Mouse (Mus musculus) limb, embryonic 15.5 days (tissue): Measurements from ENCODE around the gene Cir1. TPM values are rescaled to one million over a fixed set of nuclear protein-coding genes. Genes with fewer than 3 reads are reported as not detected.
A peak's percentile ranks its signal among the peaks of the same experiment; 100 is the strongest.

Source experiments
- ATAC-seq: fragments of 200-750 bp; cut with Nextera tagmentation; 2 replicates; pipeline ENCODE4 v1.8.0; 2017; ENCODE audit warnings: low read depth, moderate TSS enrichment; ENCODE audit not compliant: insufficient number of reproducible peaks, low FRiP score, low TSS enrichment
- H3K27ac ChIP-seq: fragments of 300-500 bp; sonication (generic); 2 replicates; pipeline ENCODE4 v1.5.1; 2015; ENCODE audit warnings: moderate library complexity, mild to moderate bottlenecking, inconsistent platforms
- H3K27me3 ChIP-seq: fragments of 300-500 bp; sonication (generic); 2 replicates; pipeline ENCODE4 v1.6.1; 2015; ENCODE audit warnings: inconsistent platforms
- H3K36me3 ChIP-seq: fragments of 300-500 bp; sonication (generic); 2 replicates; pipeline ENCODE4 v1.6.1; 2015; ENCODE audit warnings: inconsistent platforms
- H3K4me1 ChIP-seq: fragments of 300-500 bp; sonication (generic); 2 replicates; pipeline ENCODE4 v1.6.1; 2015; ENCODE audit warnings: inconsistent platforms
- H3K4me2 ChIP-seq: fragments of 300-500 bp; sonication (generic); 2 replicates; pipeline ENCODE4 v1.6.1; 2015; ENCODE audit warnings: mild to moderate bottlenecking, inconsistent platforms
- H3K4me3 ChIP-seq: fragments of 300-500 bp; sonication (generic); 2 replicates; pipeline ENCODE4 v1.5.1; 2015; ENCODE audit warnings: mild to moderate bottlenecking, inconsistent platforms
- H3K9ac ChIP-seq: fragments of 300-500 bp; sonication (generic); 2 replicates; pipeline ENCODE4 v1.6.1; 2015; ENCODE audit warnings: inconsistent platforms
- H3K9me3 ChIP-seq: fragments of 300-500 bp; sonication (generic); 2 replicates; pipeline ENCODE4 v1.6.1; 2016; ENCODE audit warnings: inconsistent platforms
- WGBS: fragments of 180-500 bp; shearing (Covaris S2); methylation state at CpG from one replicate; pipeline ENCODE4 v1.1.7; 2015; 5-methylcytosine and 5-hydroxymethylcytosine counted together
- polyA plus RNA-seq: library from polyadenylated mRNA; unstranded; fragments of >200 nt; fragmentation: Nextera tagmentation; extraction: Ambion mirVana; gene quantifications from 2 replicates; pipeline ENCODE4 v1.2.1, GENCODE M21; 2015

The Cir1 gene
- polyA plus RNA-seq, 1 experiment from 2014 or later, result 26.8 TPM

DNA sequence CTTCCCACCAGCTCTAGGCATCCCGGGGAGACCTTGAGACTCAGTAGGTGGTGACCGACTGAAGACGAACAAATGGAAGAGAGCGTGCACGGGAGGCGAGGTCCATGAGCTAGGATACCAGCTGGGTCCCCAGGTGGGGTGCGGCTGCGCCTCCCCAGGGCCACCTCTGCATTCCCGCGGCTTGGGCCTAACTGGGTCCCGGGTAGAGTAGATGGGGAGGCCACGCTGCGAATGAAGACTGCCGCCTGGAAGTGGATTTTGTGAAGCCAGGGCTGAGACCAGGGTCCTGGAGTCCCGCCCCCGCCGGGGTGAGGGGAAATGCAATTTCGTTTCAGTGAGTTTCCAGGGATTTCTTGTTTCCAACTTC lies 34.8 kb downstream of the Cir1 start:
- no peak for ATAC-seq
- peaks cover 57% of the 10 kb centered on the region for H3K4me1 ChIP-seq
- H3K4me3 ChIP-seq, result peak overlapping the region; percentile 22
- H3K4me2 ChIP-seq, result peak overlapping the region; percentile 31
- H3K27me3 ChIP-seq, result peaks cover 79% of the 10 kb centered on the region
- no peak overlapping the region for H3K9ac ChIP-seq
- no peaks in the 10 kb centered on the region for H3K36me3 ChIP-seq
- no peaks in the 10 kb centered on the region for H3K9me3 ChIP-seq
- WGBS, result 6% methylated on average over 18 of the region's 18 CpGs
- no peak overlapping the region for H3K27ac ChIP-seq

GRCm38 (mm10) chr2:73277021-73277708 lies 35.3 kb downstream of the Cir1 start:
- H3K9ac ChIP-seq, result no peak overlapping the region
- H3K27me3 ChIP-seq, result peaks cover 84% of the 10 kb centered on the region
- WGBS, result 4% methylated on average over 38 of the region's 38 CpGs
- no peaks in the 10 kb centered on the region for H3K36me3 ChIP-seq
- H3K9me3 ChIP-seq, result no peaks in the 10 kb centered on the region
- no peak overlapping the region for H3K27ac ChIP-seq
- peaks cover 62% of the 10 kb centered on the region for H3K4me1 ChIP-seq
- no peak for ATAC-seq
- H3K4me2 ChIP-seq, result peak overlapping the region; percentile 31
- peak overlapping the region; percentile 22 for H3K4me3 ChIP-seq

GRCm38 (mm10) chr2:73276141-73276571 lies 36.3 kb downstream of the Cir1 start:
- no peaks in the 10 kb centered on the region for H3K9me3 ChIP-seq
- no peak for ATAC-seq
- H3K36me3 ChIP-seq, result no peaks in the 10 kb centered on the region
- H3K27me3 ChIP-seq, result peaks cover 83% of the 10 kb centered on the region
- WGBS, result 8% methylated on average over 6 of the region's 6 CpGs
- no peak overlapping the region for H3K9ac ChIP-seq
- H3K4me1 ChIP-seq, result peaks cover 69% of the 10 kb centered on the region
- H3K4me3 ChIP-seq, result 0 out of 2 replicates have a peak overlapping the region, but pooled peaks have one; percentile 2
- H3K4me2 ChIP-seq, result no peak overlapping the region
- no peak overlapping the region for H3K27ac ChIP-seq

DNA sequence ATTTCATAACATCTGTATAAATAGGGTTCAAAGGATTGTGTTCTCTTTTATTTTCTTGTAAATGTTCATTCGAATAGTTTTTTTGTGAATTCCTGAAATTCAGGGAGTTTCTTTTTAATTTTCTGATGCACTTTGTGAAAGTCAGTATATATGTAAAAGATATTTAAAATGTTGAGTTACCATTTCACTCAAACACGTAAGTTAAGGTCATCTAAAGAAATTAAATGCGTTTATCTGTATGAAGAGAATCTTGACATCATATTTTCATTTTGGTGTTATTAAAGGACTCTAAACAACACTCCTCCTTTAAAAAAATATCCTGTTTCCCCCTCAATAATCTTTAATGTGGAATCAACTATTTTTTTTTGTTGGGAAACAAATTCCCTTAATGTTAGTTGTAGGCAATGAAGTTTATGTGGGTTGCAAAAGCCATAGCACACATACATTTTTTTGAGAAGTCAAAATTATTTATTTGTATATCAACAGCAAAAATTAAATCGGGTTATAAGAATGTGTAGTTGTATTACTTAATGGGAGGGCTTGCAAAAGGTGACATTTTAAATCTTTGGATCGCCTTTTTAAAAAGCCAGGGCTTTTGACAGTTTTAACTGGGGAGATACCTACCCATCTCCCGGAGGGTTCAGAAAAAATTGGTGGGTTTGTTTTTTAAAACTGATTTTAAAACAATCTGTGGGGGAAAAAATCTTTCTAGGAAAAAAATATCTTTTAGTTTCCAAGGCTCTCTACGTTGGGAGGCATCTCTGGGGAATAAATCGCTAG lies 37.0 kb downstream of the Cir1 start:
- Histone ChIP-seq H3K9ac (no peak overlapping the region), H3K36me3 (no peaks in the 10 kb centered on the region), H3K27me3 (peaks cover 83% of the 10 kb centered on the region), H3K4me2 (no peak overlapping the region), H3K9me3 (no peaks in the 10 kb centered on the region), H3K4me3 (no peak overlapping the region), H3K4me1 (peaks cover 69% of the 10 kb centered on the region), H3K27ac (no peak overlapping the region)
- ATAC-seq, result no peak
- WGBS, result 21% methylated on average over 8 of the region's 8 CpGs

- ATAC-seq, result no peak
- Histone ChIP-seq H3K9ac (peak overlapping the region; percentile 28; the same call in 1 of the 2 replicates), H3K9me3 (no peaks in the 10 kb centered on the region), H3K4me1 (peaks cover 66% of the 10 kb centered on the region), H3K36me3 (no peaks in the 10 kb centered on the region), H3K27ac (no peak overlapping the region), H3K4me2 (peak overlapping the region; percentile 81), H3K27me3 (peaks cover 84% of the 10 kb centered on the region), H3K4me3 (peak overlapping the region; percentile 47)
- WGBS, result under 1% methylated on average over 88 of the region's 88 CpGs
Measured at GRCm38 (mm10) chr2:73274119-73274920, 38.2 kb downstream of the Cir1 start.

- peak overlapping the region; percentile 21 for H3K9ac ChIP-seq
- peaks cover 83% of the 10 kb centered on the region for H3K27me3 ChIP-seq
- under 1% methylated on average over 103 of the region's 110 CpGs for WGBS
- H3K4me1 ChIP-seq, result peaks cover 58% of the 10 kb centered on the region
- peak overlapping the region; percentile 81 for H3K4me2 ChIP-seq
- no peak for ATAC-seq
- H3K27ac ChIP-seq, result 0 out of 2 replicates have a peak overlapping the region, but pooled peaks have one; percentile 27
- H3K9me3 ChIP-seq, result no peaks in the 10 kb centered on the region
- H3K4me3 ChIP-seq, result peak overlapping the region; percentile 47
- H3K36me3 ChIP-seq, result no peaks in the 10 kb centered on the region
Measured at GRCm38 (mm10) chr2:73273249-73274118, 39.0 kb downstream of the Cir1 start.

GRCm38 (mm10) chr2:73272351-73273248 lies 39.9 kb downstream of the Cir1 start:
- H3K4me2 ChIP-seq, result peak overlapping the region; percentile 81
- WGBS, result under 1% methylated on average over 55 of the region's 55 CpGs
- no peak for ATAC-seq
- peak overlapping the region; percentile 21 for H3K9ac ChIP-seq
- H3K9me3 ChIP-seq, result no peaks in the 10 kb centered on the region
- H3K4me3 ChIP-seq, result peak overlapping the region; percentile 47
- H3K36me3 ChIP-seq, result no peaks in the 10 kb centered on the region
- peaks cover 58% of the 10 kb centered on the region for H3K4me1 ChIP-seq
- H3K27ac ChIP-seq, result 0 out of 2 replicates have a peak overlapping the region, but pooled peaks have one; percentile 27
- H3K27me3 ChIP-seq, result peaks cover 85% of the 10 kb centered on the region

DNA sequence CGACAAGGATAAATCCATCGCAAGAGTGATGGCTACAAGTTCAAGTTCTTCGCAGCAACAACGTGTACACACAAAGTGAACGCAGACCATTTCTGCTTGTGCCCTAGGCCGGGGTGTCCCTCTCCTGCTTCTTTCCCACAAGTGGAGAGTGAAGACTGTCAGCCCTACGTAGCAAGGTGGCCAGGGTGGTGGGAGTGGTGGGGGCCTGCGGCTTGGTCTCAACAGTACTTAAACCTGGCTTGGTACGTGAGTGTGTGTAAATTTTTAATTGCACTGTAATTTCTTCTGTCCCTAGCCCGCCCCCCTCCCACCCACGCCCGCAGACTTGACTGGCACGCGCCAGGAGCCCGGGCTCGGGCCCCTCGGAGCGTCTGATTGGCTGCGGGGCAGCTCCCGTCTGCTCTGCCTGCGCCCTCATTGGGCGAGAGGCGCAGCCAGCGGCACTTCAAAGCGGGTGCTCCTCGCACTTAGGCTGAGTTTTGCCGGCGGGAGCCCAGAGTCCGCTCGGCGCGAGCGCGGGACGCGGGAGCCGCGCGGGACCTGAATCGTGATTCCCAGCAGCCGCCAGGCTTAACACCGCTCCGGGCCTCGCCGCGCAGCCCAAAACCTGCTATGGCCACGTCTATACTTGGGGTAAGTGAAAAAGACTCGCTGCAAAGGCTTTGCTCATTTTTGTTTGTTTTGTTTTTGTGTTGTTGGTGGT lies 40.9 kb downstream of the Cir1 start, which contains the start of gene Sp9:
TSS of gene Sp9 (plus strand) at position 467 of the 703 bp plus-strand sequence.
- Histone ChIP-seq H3K36me3 (no peaks in the 10 kb centered on the region), H3K4me3 (peak within 1 kb of the TSS; percentile 47), H3K27me3 (peaks cover 83% of the 10 kb centered on the region), H3K4me2 (peak within 1 kb of the TSS; percentile 81), H3K4me1 (peaks cover 50% of the 10 kb centered on the region), H3K9ac (no peak within 1 kb of the TSS), H3K27ac (0 out of 2 replicates have a peak within 1 kb of the TSS, but pooled peaks have one; percentile 27), H3K9me3 (no peaks in the 10 kb centered on the region)
- WGBS, result under 1% methylated on average over 48 of the region's 48 CpGs
- ATAC-seq, result peak; percentile 72; the same call in 1 of the 2 replicates

DNA sequence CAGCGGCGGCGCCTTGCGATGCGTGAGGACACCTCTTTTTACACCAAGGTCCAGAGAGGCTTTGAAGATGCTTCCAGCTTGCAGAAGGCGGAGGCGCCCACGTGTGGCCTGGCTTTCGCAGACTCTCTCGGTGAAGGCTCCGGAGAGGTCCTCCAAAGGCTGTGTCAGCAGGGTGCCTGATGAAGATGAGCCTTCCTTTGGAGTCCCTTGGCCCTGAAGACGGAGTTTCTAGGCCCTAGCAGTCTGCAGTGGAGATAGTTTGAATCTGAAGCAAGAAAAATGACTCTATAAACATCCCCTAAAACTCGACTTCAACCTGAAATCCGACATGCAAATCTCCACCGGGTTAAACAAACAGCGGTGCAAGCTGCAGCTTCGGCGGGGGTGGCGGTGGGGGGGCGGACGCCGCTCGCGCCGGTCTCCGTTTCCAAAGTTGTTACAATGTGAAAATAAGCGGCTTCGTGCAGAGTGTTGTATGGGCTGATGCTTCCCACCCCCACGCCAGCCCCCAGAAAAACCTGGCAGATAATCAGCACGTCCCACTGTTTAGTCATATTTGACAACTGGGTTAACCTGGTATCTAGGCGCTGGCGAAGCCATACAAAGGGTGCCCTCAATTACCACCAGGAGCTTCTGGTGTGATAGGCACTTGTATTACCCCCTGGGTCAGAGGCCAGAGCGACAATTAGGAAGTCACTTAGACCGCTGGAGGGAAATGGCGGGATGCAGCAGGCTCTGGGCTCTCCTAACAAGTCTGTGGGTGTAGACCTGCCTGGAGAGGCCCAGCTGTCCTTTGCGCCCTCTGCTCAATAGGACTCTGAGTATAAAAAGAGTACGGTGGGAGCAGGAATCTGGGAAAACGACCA lies 41.7 kb downstream of the Cir1 start:
- no peak for ATAC-seq
- Histone ChIP-seq H3K4me3 (peak overlapping the region; percentile 3; the same call in 1 of the 2 replicates), H3K27ac (no peak overlapping the region), H3K9ac (no peak overlapping the region), H3K9me3 (no peaks in the 10 kb centered on the region), H3K4me1 (peaks cover 50% of the 10 kb centered on the region), H3K36me3 (no peaks in the 10 kb centered on the region), H3K27me3 (peaks cover 83% of the 10 kb centered on the region), H3K4me2 (peak overlapping the region; percentile 17)
- WGBS, result 7% methylated on average over 38 of the region's 38 CpGs
